Mouse (Mus musculus) left cerebral cortex, adult 11 months (tissue): ENCODE measurements around the gene Gpi1.

ENCODE experiments used
- DNase-seq: peaks from one replicate; pipeline ENCODE4 v3.0.0; 2022; ENCODE audit warnings: low spot score

Gene Gpi1

GRCm38 (mm10) chr7:34230116-34230515 lies at the start of gene Gpi1:
Gene Gpi1, minus strand, starts transcription at chr7:34230336.
- DNase-seq, result peak; percentile 51

GRCm38 (mm10) chr7:34277656-34278055 lies 47.5 kb upstream of the Gpi1 start:
- DNase-seq, result no peak

GRCm38 (mm10) chr7:34276066-34276465 lies 45.9 kb upstream of the Gpi1 start:
- no peak for DNase-seq

- DNase-seq, result no peak
Observed at GRCm38 (mm10) chr7:34272465-34272864, 42.3 kb upstream of the Gpi1 start.

- DNase-seq, result no peak
Observed at GRCm38 (mm10) chr7:34268463-34268862, 38.3 kb upstream of the Gpi1 start.

- DNase-seq, result no peak
Observed at GRCm38 (mm10) chr7:34266421-34266820, 36.3 kb upstream of the Gpi1 start.

GRCm38 (mm10) chr7:34265876-34266346 lies 35.8 kb upstream of the Gpi1 start:
- peak; percentile 70 for DNase-seq

- DNase-seq, result no peak
Observed at GRCm38 (mm10) chr7:34263437-34263836, 33.3 kb upstream of the Gpi1 start.

- DNase-seq, result no peak
Observed at GRCm38 (mm10) chr7:34258407-34258806, 28.3 kb upstream of the Gpi1 start.

GRCm38 (mm10) chr7:34257279-34257678 lies 27.1 kb upstream of the Gpi1 start:
- DNase-seq, result no peak

- DNase-seq, result no peak
Observed at GRCm38 (mm10) chr7:34255916-34256315, 25.8 kb upstream of the Gpi1 start.

GRCm38 (mm10) chr7:34255137-34255536 lies 25.0 kb upstream of the Gpi1 start:
- DNase-seq, result no peak

GRCm38 (mm10) chr7:34252030-34252429 lies 21.9 kb upstream of the Gpi1 start:
- no peak for DNase-seq

GRCm38 (mm10) chr7:34250738-34251137 lies 20.6 kb upstream of the Gpi1 start, which contains the start of gene Gm6096:
Gene Gm6096, plus strand, starts transcription at chr7:34251038.
- DNase-seq, result no peak

GRCm38 (mm10) chr7:34246870-34247499 lies 16.8 kb upstream of the Gpi1 start:
- no peak for DNase-seq

- DNase-seq, result no peak
Observed at GRCm38 (mm10) chr7:34242176-34242575, 12.0 kb upstream of the Gpi1 start.

GRCm38 (mm10) chr7:34238086-34238485 lies 8.0 kb upstream of the Gpi1 start:
- DNase-seq, result no peak

GRCm38 (mm10) chr7:34235602-34236001 lies 5.5 kb upstream of the Gpi1 start:
- DNase-seq, result no peak

- no peak for DNase-seq
Observed at GRCm38 (mm10) chr7:34234610-34235561, 4.8 kb upstream of the Gpi1 start.

- peak; percentile 99 for DNase-seq
Observed at GRCm38 (mm10) chr7:34233909-34234609, 3.9 kb upstream of the Gpi1 start.

- DNase-seq, result no peak
Observed at GRCm38 (mm10) chr7:34232785-34233725, 2.9 kb upstream of the Gpi1 start.
